Mouse (Mus musculus): ENCODE data around the gene Ch25h.

DNA sequence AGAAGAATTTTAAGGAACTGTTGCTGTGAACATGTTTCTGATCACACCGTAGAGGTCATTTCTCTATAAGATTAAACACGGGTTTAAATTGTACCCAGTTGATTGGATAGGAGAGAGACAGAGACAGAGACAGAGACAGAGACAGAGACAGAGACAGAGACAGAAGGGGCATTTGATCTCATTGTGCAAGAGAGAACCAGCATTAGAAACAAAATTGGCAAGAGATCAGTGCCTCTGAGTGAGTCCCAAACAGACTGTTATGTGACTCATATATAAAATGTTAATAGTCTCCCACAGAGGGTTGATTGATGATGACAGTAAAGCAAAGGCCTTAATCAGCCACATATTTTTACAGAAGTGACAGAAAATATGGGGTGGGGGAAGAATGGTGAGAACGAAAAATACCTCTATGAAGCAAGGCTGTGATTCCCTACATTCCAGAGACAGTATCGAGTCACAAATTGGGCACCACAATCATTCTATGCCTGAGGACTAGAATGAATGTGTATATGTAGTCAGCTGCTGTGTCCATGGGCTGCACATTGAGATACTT lies 51.1 kb downstream of the Ch25h start:
- TF ChIP-seq CTCF (IDR thresholded peaks at IDR 0.05; ENCODE audit: low read depth, low read length) (no peak), POLR2A (IDR thresholded peaks at IDR 0.05; ENCODE audit: extremely low read depth, insufficient read depth, low read length) (no peak)

Data from liver, adult 2 months (tissue).